ENCODE assay signal across 8 mouse cellular contexts in the genomic region with DNA sequence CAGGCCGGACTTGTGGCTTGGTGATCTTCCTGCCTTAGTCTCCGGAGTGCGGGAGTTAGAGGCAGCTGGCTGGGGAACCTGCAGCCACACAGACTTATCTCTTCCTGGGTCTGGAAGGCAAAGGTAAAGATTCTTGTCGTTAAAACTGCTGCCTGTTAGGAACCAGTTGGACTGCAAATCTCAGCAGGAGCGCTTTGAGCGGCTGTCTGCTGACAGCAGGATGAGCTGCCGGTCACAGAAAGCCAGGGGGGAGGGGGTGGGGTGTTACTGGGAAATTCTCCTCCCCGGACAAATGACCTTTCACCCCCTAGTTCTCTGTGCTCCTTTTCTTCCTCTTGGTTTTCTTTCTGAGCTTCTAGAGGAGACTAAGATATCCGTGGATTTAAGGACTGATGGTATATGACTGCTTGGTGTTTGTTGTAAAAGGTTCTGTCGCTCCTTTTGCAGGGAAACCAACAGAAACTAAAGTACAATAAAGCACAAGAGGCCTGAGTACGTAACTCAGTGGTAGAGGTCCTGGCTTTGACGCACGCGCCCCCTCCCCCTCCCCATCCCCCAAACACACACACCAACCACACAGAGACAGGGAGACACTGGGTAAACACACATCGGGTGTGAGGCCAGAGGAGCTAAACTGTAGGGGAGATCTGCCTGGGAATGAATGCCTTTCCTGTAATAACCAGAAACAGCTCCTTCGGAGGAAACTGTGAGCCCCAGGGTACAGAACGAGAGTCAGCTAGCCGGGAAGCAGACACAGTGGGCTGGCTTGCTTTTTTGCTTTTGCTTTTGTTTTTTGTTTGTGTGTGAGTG. TPM values are rescaled to one million over a fixed set of nuclear protein-coding genes. Genes with fewer than 3 reads are reported as not detected.
DNase-seq lines count a peak whose midpoint lies in the region; ATAC-seq lines count a peak whose summit lies in the region.

No protein-coding gene starts in this region.

- no peaks in the 10 kb centered on the region for H3K9me3 ChIP-seq in heart, embryonic 14.5 days (ENCODE audit: control insufficient read depth, low read length)
- no peaks in the 10 kb centered on the region for H3K9me3 ChIP-seq in kidney, embryonic 16.5 days (ENCODE audit: low read length)
- H3K9me3 ChIP-seq in stomach, embryonic 16.5 days (replicated peaks; ENCODE audit: control insufficient read depth, low read length) = no peaks in the 10 kb centered on the region

- DNase-seq in adrenal gland, adult 2 months = peak; percentile 21
- DNase-seq in adrenal gland, postnatal 4 days (ENCODE audit: low spot score in 2 of 2) = no peak
- DNase-seq in lung, postnatal 25 days (ENCODE audit: low spot score) = peak; percentile 6
- DNase-seq in T-cell, adult 2 months (ENCODE audit: low spot score) = no peak

- peak; percentile 22; the same call in 1 of the 2 replicates for ATAC-seq in common myeloid progenitor, adult 5-6 weeks (replicated peaks; ENCODE audit: low read depth, poor library complexity, severe bottlenecking)
- peak; percentile 29; the same call in 1 of the 2 replicates for ATAC-seq in heart, embryonic 14.5 days (ENCODE audit: insufficient number of reproducible peaks, insufficient read depth, low FRiP score, low read depth)
- peak; percentile 62 for ATAC-seq in kidney, embryonic 16.5 days (ENCODE audit: low FRiP score, low TSS enrichment)
- peak; percentile 52; the same call in 1 of the 2 replicates for ATAC-seq in stomach, embryonic 16.5 days (ENCODE audit: insufficient read depth, low FRiP score)

- no peaks in the 10 kb centered on the region for H3K27me3 ChIP-seq in heart, embryonic 14.5 days (ENCODE audit: control insufficient read depth, insufficient read depth, low read length)
- H3K27me3 ChIP-seq in kidney, embryonic 16.5 days (ENCODE audit: insufficient read depth, low read length) = no peaks in the 10 kb centered on the region
- no peaks in the 10 kb centered on the region for H3K27me3 ChIP-seq in stomach, embryonic 16.5 days (ENCODE audit: control insufficient read depth, insufficient read depth, low read length)

- no peaks in the 10 kb centered on the region for H3K36me3 ChIP-seq in heart, embryonic 14.5 days (ENCODE audit: control insufficient read depth, insufficient read depth, low read length)
- H3K36me3 ChIP-seq in kidney, embryonic 16.5 days (ENCODE audit: insufficient read depth, low read length) = no peaks in the 10 kb centered on the region
- H3K36me3 ChIP-seq in stomach, embryonic 16.5 days (ENCODE audit: control insufficient read depth, insufficient read depth, low read length) = no peaks in the 10 kb centered on the region

- peak overlapping the region; percentile 68 for H3K9ac ChIP-seq in heart, embryonic 14.5 days (ENCODE audit: low read length)
- H3K9ac ChIP-seq in kidney, embryonic 16.5 days (replicated peaks; ENCODE audit: low read length) = peak overlapping the region; percentile 48; the same call in 1 of the 2 replicates
- H3K9ac ChIP-seq in stomach, embryonic 16.5 days (ENCODE audit: low read length) = peak overlapping the region; percentile 57

- H3K4me1 ChIP-seq in heart, embryonic 14.5 days (ENCODE audit: control insufficient read depth in 2 of 2, insufficient read depth in 2 of 2, low read length in 2 of 2) = peaks cover 11 to 20% of the 10 kb centered on the region in 2 experiments
- H3K4me1 ChIP-seq in kidney, embryonic 16.5 days (ENCODE audit: insufficient read depth, low read length) = peaks cover 16% of the 10 kb centered on the region
- H3K4me1 ChIP-seq in stomach, embryonic 16.5 days (ENCODE audit: control insufficient read depth, insufficient read depth, low read length) = peaks cover 16% of the 10 kb centered on the region

- peak overlapping the region; percentile 76 for H3K4me2 ChIP-seq in heart, embryonic 14.5 days (ENCODE audit: low read length)
- H3K4me2 ChIP-seq in kidney, embryonic 16.5 days (replicated peaks; ENCODE audit: low read depth, low read length) = peak overlapping the region; percentile 53
- peak overlapping the region; percentile 58 for H3K4me2 ChIP-seq in stomach, embryonic 16.5 days (ENCODE audit: low read depth, low read length)

- peak overlapping the region; percentile 53 to 75 for H3K27ac ChIP-seq in heart, embryonic 14.5 days (replicated peaks in 1 of 2; ENCODE audit: control insufficient read depth in 1 of 2, insufficient read depth in 1 of 2, low read depth in 2 of 2, low read length in 2 of 2)
- H3K27ac ChIP-seq in kidney, embryonic 16.5 days (ENCODE audit: low read length) = peak overlapping the region; percentile 40; the same call in 1 of the 2 replicates
- H3K27ac ChIP-seq in stomach, embryonic 16.5 days (ENCODE audit: low read length) = peak overlapping the region; percentile 78

- peak overlapping the region; percentile 31 to 39 for H3K4me3 ChIP-seq in heart, embryonic 14.5 days (ENCODE audit: control insufficient read depth in 1 of 2, insufficient read depth in 1 of 2, low read depth in 1 of 2, low read length in 2 of 2)
- peak overlapping the region; percentile 27 for H3K4me3 ChIP-seq in kidney, embryonic 16.5 days (ENCODE audit: low read length)
- H3K4me3 ChIP-seq in stomach, embryonic 16.5 days (replicated peaks; ENCODE audit: low read length) = peak overlapping the region; percentile 30

- WGBS in heart, embryonic 14.5 days = 1% methylated on average over 18 of the region's 18 CpGs
- WGBS in kidney, embryonic 16.5 days = 6% methylated on average over 18 of the region's 18 CpGs
- 7% methylated on average over 18 of the region's 18 CpGs for WGBS in stomach, embryonic 16.5 days

RNA-seq across cellular contexts. Expression of gene Mrps33, which starts 29.7 kb away (rescaled TPM):
- total RNA-seq in adrenal gland, adult 2 months (2021) = 10 to 100 TPM; 71.3 to 82.0 TPM
- 9.3 and 11.2 TPM in 2 replicates for polyA plus RNA-seq in adrenal gland, adult 2 months (2012; rRNA removed)
- 10 to 100 TPM; 79.3 to 84.0 TPM for total RNA-seq in adrenal gland, postnatal 4 days (2021)
- 24.4 and 62.5 TPM in 2 replicates for total RNA-seq in common myeloid progenitor, adult 5-6 weeks (2017)
- 205 and 225 TPM in 2 replicates for polyA plus RNA-seq in heart, embryonic 14.5 days (2014; fragmentation: Nextera tagmentation; extraction: Ambion mirVana)
- 158 and 166 TPM in 2 replicates for polyA plus RNA-seq in kidney, embryonic 16.5 days (2015; fragmentation: Nextera tagmentation; extraction: Ambion mirVana)
- polyA plus RNA-seq in stomach, embryonic 16.5 days (2015; fragmentation: Nextera tagmentation; extraction: Ambion mirVana) = 149 and 162 TPM in 2 replicates

RNA-seq across cellular contexts. Expression of gene Braf, which starts 55.8 kb away (rescaled TPM):
- total RNA-seq in adrenal gland, adult 2 months (2021) = 10 to 100 TPM; 29.2 to 41.6 TPM
- polyA plus RNA-seq in adrenal gland, adult 2 months (2012; rRNA removed) = 3.1 and 4.0 TPM in 2 replicates
- total RNA-seq in adrenal gland, postnatal 4 days (2021) = 10 to 100 TPM; 43.2 to 46.1 TPM
- total RNA-seq in common myeloid progenitor, adult 5-6 weeks (2017) = 17.9 and 19.6 TPM in 2 replicates
- polyA plus RNA-seq in heart, embryonic 14.5 days (2014; fragmentation: Nextera tagmentation; extraction: Ambion mirVana) = 10.9 and 11.7 TPM in 2 replicates
- polyA plus RNA-seq in kidney, embryonic 16.5 days (2015; fragmentation: Nextera tagmentation; extraction: Ambion mirVana) = 14.3 and 17.0 TPM in 2 replicates
- polyA plus RNA-seq in stomach, embryonic 16.5 days (2015; fragmentation: Nextera tagmentation; extraction: Ambion mirVana) = 15.7 and 15.8 TPM in 2 replicates

Comparison
In these comparisons a context has a peak if more than half of its experiments do, and no peak if none do; other contexts are left out.
1. DNase-seq: peak in adrenal gland, adult 2 months (single experiment) and lung, postnatal 25 days (single experiment); none in adrenal gland, postnatal 4 days (0 of 2) and T-cell, adult 2 months (single experiment).
2. RNA of gene Mrps33, which starts 29.7 kb away (polyA plus RNA-seq): 205 to 225 TPM in heart, embryonic 14.5 days, 158 to 166 TPM in kidney, embryonic 16.5 days and 149 to 162 TPM in stomach, embryonic 16.5 days; 9.3 to 11.2 TPM in adrenal gland, adult 2 months; every median in the first group is over 10 times any median in the second.
3. Peak in every context shown above with its lines, with median percentiles within 50 percentile points of each other: ATAC-seq, H3K27ac ChIP-seq, H3K4me2 ChIP-seq, H3K4me3 ChIP-seq and H3K9ac ChIP-seq.